Mouse (Mus musculus): ENCODE measurements around the gene Tbxas1.

Gene Tbxas1

GRCm38 (mm10) chr6:38892017-38892416 lies 16.8 kb downstream of the Tbxas1 start:
- in situ Hi-C loops (cut with MboI, MseI), result no loop called here

DNA sequence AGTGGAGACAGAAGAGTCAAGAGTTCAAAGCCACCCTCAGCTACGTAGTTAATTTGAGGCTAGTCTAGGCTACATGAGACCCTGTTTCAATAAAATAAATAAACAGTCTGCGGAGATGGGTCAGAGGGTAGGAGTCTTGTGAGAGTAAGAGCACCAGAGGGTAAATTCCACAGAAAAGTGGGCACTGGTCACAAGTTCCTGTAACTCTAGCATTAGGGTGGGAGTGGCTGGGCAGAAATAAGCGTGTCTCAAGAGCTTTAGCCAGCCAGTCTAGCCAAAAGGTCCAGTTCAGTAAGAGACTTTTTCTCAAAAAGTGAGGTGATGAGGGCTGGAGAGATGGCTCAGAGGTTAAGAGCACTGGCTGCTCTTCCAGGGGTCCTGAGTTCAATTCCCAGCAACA lies 18.4 kb downstream of the Tbxas1 start:
- in situ Hi-C loops (cut with MboI, MseI), result no loop called here

DNA sequence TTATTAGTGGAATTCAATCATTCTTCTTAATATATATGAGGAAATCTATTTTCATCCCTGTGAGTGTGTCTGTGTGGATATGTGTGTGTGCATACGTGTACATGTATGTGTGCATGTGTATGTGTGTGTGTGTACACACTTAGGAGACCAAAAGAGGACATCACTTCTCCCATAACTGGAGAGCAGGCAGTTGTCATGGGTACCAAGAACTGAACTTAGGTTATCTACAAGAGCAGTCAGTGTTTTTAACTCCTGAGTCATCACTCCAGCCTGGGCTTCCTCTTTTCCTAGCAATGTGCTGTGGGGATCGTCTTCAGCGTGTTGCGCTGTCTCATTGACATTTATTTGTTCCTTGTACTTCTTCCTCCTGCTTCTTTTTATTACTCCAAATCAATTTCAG lies 24.9 kb downstream of the Tbxas1 start:
- in situ Hi-C loops (cut with MboI, MseI), result loop anchor here (5.0 kb wide), 1 partner anchor 168 kb away; no protein-coding TSS in a partner anchor

- in situ Hi-C loops (cut with MboI, MseI), result loop anchor here (5.0 kb wide), 1 partner anchor 168 kb away; no protein-coding TSS in a partner anchor
These were observed 25.4 kb downstream of the Tbxas1 start for GRCm38 (mm10) chr6:38900479-38901126.

- in situ Hi-C loops (cut with MboI, MseI), result loop anchor here (5.0 kb wide), 1 partner anchor 169 kb away; no protein-coding TSS in a partner anchor
These were observed 25.9 kb downstream of the Tbxas1 start for GRCm38 (mm10) chr6:38901152-38901551.

DNA sequence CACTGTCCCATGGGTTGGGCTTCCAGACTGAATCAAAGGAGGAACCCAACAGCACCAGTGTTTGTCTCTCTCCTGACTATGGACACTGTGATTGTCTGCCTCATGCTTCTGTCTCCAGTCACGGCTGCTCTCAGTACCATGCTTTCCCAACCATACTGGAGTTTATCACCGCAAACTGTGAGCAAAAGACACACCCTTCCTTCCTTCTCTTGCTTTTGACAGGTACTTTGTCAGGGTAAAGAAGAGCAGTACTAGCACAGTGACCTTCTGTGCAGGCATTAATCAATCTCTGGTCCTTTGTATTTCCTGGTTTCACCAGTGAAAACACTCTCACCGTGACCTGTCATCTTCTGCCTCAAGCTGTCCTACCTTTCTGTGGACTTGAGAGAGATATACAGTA lies 26.4 kb downstream of the Tbxas1 start:
- in situ Hi-C loops (cut with MboI, MseI), result loop anchor here (5.0 kb wide), 1 partner anchor 169 kb away; no protein-coding TSS in a partner anchor

GRCm38 (mm10) chr6:38902820-38903439 lies 27.7 kb downstream of the Tbxas1 start:
- in situ Hi-C loops (cut with MboI, MseI), result loop anchor here (5.0 kb wide), 1 partner anchor 171 kb away; no protein-coding TSS in a partner anchor

GRCm38 (mm10) chr6:38906005-38906404 lies 30.8 kb downstream of the Tbxas1 start:
- in situ Hi-C loops (cut with MboI, MseI), result no loop called here

DNA sequence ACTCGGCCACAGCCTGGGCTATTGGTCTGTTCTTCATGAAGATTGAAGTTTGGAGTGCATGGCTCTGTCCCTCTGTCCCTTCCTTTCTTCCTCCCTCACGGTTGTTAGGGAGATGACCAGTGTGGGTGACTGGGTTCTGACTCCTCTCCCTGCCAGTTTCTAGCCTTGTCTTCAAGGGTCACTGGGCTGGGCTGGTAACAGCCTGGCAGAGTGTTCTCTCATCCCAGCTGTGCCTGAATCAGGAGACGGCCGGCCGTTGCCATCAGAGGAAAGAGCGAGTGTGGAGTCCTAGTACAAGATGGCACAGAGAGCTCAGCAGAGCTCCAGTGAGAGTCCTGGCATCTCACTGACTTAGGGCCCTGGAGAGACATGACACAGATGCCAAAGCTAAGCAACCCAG lies 33.2 kb downstream of the Tbxas1 start:
- in situ Hi-C loops (cut with MboI, MseI), result no loop called here

DNA sequence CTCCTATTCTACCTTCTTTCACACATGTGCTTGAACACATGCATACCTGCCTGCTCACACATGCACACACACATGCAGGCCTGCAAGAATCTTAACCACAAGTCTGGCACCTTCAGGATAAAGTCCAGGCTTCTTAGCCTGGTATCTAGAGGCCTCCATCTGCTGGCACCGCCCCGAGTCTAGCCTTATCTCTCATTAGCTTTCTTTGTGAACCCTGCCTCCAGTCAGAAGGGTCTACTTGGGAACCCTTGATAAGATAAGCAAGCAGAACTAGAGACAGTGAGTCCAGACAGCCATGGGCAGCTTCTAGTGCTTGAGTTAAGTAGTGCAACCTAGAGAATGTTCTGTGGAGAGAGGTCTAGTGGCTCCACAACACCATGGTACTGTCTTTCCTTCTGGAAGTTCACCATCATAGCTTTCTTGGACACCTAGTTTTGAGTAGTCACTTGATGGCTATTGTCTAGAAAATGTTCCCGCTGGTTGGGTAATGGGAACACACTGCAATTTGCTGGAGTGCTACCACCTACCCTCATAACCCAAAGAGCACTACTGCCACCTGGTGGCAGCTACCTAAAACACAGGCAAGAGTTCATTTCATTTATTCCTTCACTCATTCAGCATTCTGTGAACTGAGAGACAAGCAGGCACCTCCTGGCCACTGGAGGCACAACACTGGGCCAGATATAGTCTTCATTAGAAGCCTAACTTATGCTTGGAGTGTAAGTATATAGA lies 35.8 kb downstream of the Tbxas1 start:
- in situ Hi-C loops (cut with MboI, MseI), result loop anchor here (5.0 kb wide), 1 partner anchor 259 kb away; no protein-coding TSS in a partner anchor

DNA sequence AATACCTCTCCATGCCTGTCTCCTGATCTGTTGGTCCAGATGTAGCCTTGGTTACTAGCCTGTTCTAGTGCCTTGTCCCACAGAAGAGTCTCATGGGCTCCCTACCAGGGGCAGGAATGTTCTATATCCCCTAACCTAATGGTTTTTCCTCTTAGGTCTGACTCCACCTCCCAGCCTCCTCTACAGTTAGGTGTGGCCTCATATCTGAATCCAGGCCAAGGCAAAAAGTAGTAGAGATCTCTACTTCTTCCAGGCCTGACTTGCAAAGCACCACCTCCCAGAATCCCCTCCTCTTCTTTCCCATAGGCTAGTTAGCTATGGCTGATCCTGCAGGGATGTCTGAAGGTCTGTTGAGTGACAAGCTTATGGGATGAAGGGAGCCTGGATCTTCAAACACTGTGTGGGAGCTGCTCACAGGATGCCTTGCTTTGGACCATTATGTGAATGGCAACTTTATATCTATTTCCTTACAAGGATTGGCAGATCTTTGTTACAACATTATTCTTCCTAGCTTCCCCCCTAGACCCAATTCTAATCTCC lies 37.0 kb downstream of the Tbxas1 start:
- in situ Hi-C loops (cut with MboI, MseI), result loop anchor here (5.0 kb wide), 1 partner anchor 260 kb away; no protein-coding TSS in a partner anchor

DNA sequence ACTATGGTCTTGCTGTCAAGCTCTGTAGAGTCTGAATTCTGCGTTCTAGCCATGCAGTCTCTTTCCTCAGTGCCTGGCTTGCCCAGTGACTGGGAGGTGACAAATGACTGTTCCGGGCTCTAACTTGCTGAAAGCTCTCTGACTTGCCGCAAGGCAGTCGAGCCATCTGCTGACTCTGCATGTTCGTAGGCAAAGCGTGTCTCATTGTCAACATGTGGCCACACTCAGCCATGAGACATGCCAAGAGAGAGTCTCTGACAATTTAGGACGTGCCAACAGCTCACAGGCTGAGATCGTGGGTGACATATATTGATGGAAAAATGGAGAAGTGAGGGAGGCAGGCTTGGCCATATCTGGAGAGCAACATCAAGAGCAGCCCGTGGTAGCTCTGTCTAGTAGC lies 37.6 kb downstream of the Tbxas1 start:
- in situ Hi-C loops (cut with MboI, MseI), result loop anchor here (5.0 kb wide), 1 partner anchor 261 kb away; no protein-coding TSS in a partner anchor

DNA sequence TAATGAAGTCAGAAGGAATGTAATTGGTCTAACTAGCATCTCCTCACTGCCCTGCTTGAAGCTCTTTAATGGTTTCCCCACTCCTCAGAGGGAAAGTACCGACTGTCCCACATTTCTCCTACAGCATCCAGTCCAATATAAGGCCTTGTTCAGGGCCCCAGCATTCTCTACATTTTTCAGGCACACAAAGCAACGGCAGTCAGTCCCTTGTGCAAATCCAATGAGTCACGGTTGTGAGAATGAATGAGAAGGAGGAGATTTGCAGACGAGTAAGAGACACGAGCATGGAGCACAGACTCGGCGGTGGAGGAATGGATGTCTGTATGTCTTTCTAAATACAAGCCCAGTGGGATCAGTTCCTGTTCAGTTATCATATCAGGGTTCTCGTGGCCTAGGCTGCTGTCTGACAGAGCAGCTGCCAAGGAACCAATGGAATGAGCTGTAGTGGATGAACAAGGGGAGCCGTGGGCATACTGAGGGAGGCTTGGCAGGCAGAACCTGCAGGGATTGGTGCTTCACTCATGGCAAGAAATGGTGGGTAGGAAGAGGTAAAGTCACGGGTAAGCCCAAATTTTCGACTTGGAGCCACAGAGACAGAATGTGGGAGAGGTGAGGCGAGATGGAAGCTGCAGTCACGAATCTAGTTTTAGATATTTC lies 38.3 kb downstream of the Tbxas1 start:
- in situ Hi-C loops (cut with MboI, MseI), result loop anchor here (5.0 kb wide), 1 partner anchor 261 kb away; no protein-coding TSS in a partner anchor

- in situ Hi-C loops (cut with MboI, MseI), result loop anchor here (5.0 kb wide), 1 partner anchor 262 kb away; no protein-coding TSS in a partner anchor
These were observed 39.0 kb downstream of the Tbxas1 start for GRCm38 (mm10) chr6:38914181-38914580.

- in situ Hi-C loops (cut with MboI, MseI), result no loop called here
These were observed 40.6 kb downstream of the Tbxas1 start for GRCm38 (mm10) chr6:38915776-38916175.

DNA sequence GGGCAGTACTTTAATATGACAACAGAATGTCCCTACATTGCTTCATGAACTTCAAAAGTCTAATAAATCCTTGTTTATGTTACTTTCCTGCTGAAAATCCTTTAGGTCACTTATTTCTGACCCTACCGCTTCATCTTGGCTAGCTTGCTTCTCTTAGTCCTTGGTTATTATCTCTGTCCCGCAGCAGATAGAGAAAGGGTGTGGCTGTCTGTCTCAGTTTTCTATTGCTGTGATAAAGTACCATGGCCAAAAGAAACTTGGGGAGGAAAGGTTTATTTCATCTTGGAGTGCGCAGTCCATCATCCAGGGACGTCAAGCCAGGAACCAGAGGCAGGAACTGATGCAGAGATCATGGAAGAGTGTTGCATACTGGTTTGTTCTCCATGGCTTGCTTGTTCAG lies 41.4 kb downstream of the Tbxas1 start:
- in situ Hi-C loops (cut with MboI, MseI), result no loop called here

DNA sequence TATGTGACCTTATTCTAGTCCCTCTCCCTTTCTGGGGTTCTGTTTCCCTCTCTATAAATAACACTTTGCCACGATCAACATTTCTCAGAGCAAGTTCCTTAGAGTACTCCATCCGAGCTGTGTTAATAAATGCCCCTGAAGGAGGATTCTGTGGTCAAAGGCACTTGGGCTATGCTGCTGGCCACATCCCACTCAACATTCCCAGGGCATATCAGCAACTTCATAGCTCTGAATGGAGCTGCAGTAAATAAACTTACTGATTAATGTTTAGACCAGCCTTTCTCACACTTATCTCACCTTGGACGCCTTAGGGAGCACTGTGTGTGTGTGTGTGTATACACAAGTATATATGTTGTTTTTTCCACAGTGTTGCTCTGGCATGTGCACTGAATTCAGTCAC lies 42.2 kb downstream of the Tbxas1 start:
- in situ Hi-C loops (cut with MboI, MseI), result no loop called here

GRCm38 (mm10) chr6:38918728-38919127 lies 43.5 kb downstream of the Tbxas1 start:
- in situ Hi-C loops (cut with MboI, MseI), result no loop called here

- in situ Hi-C loops (cut with MboI, MseI), result no loop called here
These were observed 44.0 kb downstream of the Tbxas1 start for GRCm38 (mm10) chr6:38919135-38919740.

DNA sequence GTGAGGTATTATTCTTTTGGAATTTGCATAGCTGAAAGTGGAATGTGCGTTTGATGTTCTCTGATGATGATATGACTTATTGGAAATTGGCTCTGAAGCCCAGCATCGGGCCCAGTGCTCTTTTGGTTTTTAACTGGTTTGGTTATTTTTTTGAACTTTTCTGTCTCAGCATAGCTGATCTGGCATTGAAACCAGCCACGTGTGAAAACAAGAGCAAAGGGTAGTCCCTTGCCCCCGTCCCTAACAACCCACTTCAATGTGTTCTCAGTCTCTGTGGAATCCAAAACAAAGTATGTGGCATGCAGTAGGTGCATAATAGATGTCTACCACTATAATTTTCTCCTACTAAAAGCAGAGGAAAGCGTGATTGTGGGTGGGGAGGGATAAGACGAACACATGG lies 44.9 kb downstream of the Tbxas1 start:
- in situ Hi-C loops (cut with MboI, MseI), result no loop called here

Measured in T-helper 2 cell (primary cell).